Mouse (Mus musculus) urinary bladder, adult 18-20 months (tissue): Measurements from ENCODE around the gene H2afx.
A peak's percentile ranks its signal among the peaks of the same experiment; 100 is the strongest.
"Not testable (repeated sequence)": the region's sequence is repeated elsewhere in the genome, so short reads cannot be mapped to it uniquely, and the experiment has no call there.

Experiments
- DNase-seq, 2 experiments: peaks; one replicate each; pipeline ENCODE4 v3.0.0; 2022; ENCODE audit warnings: low spot score in 2 of 2, mixed read lengths in 2 of 2

Gene H2afx

DNA sequence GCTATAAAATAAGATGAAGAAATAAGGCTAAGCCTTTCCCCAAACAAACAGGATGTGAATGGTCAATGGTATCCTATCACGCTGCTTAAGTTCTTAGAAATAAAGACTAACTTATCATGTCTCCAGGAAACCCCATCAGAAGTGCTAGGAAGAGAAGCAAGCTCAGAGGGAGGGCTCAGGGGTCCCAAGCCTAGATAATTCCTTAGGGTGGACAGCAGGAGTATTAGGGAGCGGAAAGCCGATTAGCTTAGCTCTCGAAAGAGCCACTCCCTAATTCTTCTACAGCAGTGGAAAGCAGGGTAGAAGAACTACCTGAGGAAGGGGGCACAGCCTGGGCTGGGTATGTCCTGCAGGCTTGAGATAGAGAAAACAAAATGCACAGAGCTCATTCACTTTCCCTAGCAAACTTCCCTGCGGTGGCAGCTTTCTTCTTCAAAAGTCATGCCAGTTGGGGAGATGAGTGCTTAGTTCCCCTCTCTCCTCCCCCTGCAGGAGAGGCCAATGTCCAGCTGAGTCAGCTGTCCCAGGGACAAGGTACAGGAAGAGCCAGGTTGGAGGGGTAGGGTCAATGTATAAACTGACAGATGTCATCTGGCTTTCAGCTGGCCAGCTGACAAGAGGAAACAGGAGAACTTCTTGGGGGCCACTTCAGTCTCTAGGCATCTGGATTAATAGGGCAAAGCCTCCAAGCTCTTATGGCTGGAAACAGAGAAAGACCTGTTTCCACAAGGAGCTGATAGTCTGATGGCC lies 16.2 kb upstream of the H2afx start:
- no peak for DNase-seq

DNA sequence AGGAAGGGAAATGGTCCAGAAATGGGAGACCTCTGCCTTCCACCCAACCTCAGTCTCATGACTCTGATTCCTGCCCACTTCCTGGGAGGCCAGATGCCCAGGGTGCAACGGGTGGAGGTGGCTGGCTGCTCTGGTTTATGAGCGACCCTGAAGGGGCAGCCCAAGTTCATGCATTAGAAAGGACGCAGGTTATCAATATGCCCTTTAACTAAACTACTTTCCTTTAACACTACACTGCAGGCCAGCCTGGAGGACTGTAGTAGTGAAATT lies 15.7 kb upstream of the H2afx start:
- no peak for DNase-seq

DNA sequence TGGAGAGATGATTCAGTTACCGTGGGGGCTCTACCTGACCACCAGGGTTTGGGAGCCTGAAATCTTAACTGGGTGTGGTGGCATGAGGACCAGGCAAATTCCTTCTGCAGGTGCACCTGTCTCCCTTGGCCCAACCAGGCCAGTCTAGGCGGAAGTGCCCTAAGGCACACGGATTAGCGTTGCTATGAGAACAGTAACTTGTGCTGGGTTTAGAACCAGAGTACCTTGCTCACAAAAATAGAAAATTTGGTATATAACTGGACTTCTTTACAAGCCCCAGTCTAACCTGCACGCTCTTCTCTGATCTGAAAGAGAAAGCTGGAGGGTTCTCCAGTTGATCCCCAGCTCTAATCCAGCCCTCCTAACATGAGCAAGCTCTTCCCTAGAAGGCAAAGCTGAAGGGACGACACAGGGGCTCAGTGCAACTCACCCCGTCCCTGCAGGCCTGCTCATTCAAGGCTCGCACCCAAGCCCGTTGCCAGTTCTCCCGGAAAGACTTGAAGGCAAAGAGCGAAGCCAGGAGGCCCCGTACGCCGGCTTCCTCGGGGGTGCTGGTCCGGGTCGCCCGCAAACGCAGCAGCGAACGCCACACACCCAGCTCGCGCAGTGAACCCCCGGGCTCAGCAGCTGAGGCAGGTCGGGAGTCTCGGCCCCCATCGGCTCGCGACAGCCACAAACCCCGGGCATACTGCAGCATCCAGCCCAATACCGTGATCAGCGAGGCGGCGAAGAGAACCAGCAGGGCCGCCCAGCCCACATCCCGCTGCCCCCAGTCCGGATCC lies 15.2 kb upstream of the H2afx start:
- peak in 1 of 2 experiments; percentile 47 for DNase-seq

DNA sequence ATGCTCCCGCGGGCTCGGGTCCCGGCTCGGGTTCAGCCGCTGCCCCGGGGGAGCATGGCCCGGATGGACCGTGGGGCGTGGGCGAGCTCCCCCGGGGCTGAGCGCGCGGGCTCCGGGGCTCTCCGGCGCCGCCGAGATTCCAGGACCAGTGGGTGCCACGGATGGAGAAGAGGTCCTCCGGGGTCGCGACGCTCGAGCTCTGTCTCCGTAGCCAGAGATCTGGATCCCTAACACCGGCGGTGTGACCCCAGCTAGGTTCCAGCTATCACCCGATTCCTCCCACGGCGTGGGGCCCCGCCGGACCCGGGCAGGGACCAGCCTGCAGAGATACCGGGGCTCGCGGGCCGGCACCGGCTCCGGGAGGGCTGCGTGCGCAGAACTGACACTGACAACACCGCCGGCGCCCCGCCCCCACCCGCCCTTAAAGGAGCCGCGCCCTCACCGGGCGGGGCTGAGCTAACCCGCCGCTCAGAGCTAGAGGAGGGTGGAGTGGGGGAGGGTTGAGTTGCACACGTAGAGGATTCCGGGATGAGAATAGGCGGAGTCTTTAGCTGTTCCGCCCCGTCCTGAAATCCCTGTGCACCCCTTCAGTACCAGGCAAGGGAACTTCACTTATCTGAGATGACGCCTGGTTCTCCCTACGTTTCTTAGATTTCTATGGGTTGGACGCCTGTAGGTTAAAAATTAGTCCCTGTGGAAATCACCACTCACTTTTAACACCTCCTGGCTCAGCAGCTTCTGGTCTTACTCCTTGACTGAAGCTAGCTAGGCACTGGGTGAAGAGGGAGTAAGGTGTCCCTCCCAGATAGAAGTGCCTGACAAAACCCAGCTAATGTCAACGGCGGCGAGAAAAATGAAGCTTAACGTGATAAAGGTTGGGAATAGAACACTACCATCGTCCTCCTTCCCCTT lies 14.4 kb upstream of the H2afx start, which contains the start of gene C2cd2l:
Gene C2cd2l (minus strand): TSS at position 399 of the 912 bp plus-strand sequence.
- DNase-seq: peak; percentile 74 to 85

DNA sequence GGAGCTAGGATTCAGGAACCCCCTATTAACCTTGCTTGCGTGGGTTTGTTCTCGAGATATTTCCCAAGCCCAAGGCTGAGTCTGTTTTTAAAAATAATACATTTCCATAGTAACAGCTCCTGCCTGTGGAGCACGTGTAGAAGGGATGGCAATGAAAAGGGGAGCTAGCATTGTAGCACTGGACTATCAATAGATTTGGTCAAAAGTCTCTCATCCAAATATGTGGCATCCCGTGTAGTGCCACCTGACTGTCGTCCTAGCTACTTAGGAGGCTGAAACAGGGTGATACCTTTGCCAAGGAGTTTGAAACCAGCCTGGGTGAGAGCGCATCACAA lies 13.7 kb upstream of the H2afx start:
- DNase-seq: no peak

DNA sequence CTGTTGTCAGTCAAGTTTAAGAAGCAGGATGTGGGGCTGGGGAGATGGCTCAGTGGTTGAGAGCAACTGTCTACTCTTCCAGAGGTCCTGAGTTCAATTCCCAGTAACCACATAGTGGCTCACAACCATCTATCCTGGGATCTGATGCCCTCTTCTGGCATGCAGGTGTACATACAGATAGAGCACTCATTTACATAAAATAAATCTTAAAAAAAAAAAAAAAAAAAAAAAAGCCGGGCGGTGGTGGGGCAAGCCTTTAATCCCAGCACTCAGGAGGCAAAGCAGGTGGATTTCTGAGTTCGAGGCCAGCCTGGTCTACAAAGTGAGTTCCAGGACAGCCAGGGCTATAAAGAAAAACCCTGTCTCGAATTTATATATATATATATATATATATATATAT lies 10.8 kb upstream of the H2afx start:
- not testable (repeated sequence) for DNase-seq

GRCm38 (mm10) chr9:44324147-44324546 lies 10.3 kb upstream of the H2afx start:
- no peak for DNase-seq

DNA sequence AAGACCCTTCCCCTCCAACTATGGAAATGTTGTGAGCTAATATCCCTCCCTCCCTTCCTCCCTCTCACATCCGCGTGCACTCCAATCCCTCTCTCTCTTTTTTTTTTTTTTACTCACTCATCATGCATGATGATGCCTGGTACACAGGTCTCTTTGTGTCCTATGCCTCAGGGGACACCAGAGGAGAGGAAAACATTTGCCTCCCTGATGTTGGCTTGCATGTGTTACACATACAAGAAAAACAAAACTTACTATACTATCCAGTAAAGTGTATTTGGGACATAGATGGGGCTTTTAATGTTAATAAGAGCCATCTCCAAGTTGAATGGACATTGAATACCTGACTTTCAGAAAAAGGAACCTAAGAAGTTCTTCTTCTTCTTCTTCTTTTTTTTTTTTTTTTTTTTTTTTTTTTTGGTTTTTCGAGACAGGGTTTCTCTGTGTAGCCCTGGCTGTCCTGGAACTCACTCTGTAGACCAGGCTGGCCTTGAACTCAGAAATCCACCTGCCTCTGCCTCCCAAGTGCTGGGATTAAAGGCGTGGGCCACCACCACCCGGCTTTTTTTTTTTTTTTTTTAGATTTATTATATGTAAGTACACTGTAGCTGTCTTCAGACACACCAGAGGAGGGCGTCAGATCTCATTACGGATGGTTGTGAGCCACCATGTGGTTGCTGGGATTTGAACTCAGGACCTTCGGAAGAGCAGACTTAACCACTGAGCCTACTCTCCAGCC lies 9.3 kb upstream of the H2afx start:
- DNase-seq: not testable (repeated sequence)

- DNase-seq: no peak
Observed at GRCm38 (mm10) chr9:44325768-44326370, 8.6 kb upstream of the H2afx start, which contains the start of gene Dpagt1. Dpagt1 (plus strand) TSS chr9:44326019.

GRCm38 (mm10) chr9:44326371-44327063 lies 8.0 kb upstream of the H2afx start:
- peak; percentile 68 to 79 for DNase-seq

- no peak for DNase-seq
Observed at GRCm38 (mm10) chr9:44327064-44327711, 7.3 kb upstream of the H2afx start.

DNA sequence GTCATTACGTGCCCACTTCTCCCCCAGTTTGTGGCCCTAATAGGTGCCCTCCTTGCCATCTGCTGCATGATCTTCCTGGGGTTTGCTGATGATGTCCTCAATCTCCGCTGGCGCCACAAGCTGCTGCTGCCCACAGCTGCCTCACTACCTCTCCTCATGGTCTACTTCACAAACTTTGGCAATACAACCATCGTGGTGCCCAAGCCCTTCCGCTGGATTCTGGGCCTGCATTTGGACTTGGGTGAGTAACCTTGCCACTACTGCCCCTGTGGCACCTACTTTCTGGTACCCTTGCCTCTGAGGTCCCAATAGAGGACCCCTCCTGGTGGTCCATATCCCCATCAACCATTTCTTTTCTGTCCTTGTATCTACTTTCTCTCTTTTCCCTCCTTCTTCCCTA lies 6.6 kb upstream of the H2afx start:
- no peak for DNase-seq

DNA sequence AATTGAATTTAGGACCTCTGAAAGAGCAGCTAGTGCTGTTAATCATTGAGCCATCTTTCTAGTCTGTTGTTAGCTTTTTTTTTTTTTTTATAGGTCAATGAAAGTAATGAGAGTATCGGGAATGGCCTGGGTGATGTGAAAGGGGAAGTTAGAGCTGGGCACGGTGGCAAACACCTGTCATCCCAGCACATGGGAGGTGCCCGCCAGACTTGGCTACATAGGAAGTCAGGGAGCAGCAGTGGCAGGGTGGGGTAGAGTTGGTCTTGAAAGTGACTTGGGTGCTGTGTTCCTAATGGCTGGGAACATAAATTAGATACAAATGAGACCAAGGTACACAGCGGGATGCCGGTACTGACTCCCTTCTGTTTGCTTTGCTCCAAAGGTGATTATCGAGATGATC lies 3.8 kb upstream of the H2afx start:
- no peak for DNase-seq

GRCm38 (mm10) chr9:44332918-44333638 lies 1.4 kb upstream of the H2afx start:
- DNase-seq: no peak

GRCm38 (mm10) chr9:44335331-44336092 lies 1.0 kb downstream of the H2afx start:
- DNase-seq: peak in 1 of 2 experiments; percentile 53

DNA sequence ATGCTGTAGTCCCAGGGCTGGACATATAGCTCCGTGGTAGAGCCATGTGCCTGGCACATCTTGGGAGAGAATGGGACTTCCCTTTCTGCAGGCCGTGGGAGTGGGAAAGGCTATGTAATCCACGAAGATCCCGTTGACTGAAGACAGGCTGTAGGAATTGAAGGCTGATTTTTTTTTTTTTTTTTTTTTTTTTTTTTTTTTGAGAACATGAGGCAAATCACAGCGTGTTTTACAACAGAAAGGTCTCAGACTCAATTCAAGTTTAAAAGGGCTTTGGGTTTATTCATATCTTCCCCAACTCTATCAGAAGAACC lies 1.6 kb downstream of the H2afx start:
- DNase-seq: no peak

DNA sequence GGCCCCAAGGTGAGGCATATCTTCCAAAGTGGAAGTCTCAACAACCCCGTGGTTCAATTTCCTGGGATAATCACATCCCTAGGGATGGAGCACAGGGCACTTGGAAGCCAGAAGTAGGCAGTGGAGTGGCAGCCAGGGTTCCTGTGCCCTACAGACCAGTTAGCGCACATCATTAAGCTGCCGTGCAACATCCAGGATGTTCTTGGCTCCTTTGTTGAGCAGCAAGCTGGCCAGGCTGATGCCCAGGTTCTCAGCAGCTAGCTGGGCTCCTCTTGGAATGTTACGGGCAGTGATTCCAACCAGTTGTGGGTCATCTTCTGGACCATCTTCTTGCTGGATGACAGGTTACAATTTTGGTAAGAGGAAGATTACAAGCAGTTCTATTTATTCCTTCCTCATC lies 2.0 kb downstream of the H2afx start:
- not testable (repeated sequence) for DNase-seq

DNA sequence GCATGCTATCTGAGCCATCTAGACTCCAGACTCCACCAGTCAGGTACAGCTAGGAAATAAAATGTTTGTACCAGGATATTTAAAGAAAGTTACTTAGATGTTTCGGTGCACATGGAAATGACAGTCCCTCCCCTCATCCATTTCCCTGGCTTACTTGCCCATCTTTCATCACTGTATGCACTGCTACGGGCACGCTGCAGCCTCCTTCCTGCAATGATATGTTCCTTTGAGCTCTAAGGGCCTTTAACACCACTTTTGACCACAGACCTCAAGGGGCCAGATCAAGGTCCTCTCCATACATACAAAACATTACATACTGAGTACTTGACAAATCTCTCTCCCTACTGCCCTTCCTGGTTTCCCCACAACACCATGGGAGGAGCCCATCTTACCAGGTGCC lies 2.5 kb downstream of the H2afx start:
- no peak for DNase-seq
